Mouse (Mus musculus) heart, adult 2 months (tissue): Measurements from ENCODE around the gene Tsr3. TPM values are rescaled to one million over a fixed set of nuclear protein-coding genes. Genes with fewer than 3 reads are reported as not detected.

Source experiments
- DNase-seq, 2 experiments: peaks; one replicate each; pipeline ENCODE4 v3.0.0; 2021
- H3K27ac ChIP-seq: fragments of 200-600 bp; 2 replicates; pipeline ENCODE4 v1.8.1; 2022
- H3K27me3 ChIP-seq: fragments of 200-500 bp; 2 replicates; pipeline ENCODE4 v1.6.1; 2012; ENCODE audit warnings: mild to moderate bottlenecking, low read length, inconsistent platforms, mixed read lengths; ENCODE audit not compliant: control insufficient read depth, insufficient read depth
- H3K36me3 ChIP-seq: fragments of 200-500 bp; 2 replicates; pipeline ENCODE4 v1.6.1; 2012; ENCODE audit warnings: low read length, inconsistent platforms; ENCODE audit not compliant: control insufficient read depth, insufficient read depth
- H3K4me1 ChIP-seq: fragments of 200-500 bp; 2 replicates; pipeline ENCODE4 v1.6.1; 2011; ENCODE audit warnings: low read length; ENCODE audit not compliant: control insufficient read depth, insufficient read depth
- H3K4me3 ChIP-seq: fragments of 200-600 bp; 2 replicates; pipeline ENCODE4 v1.8.1; 2022
- H3K79me2 ChIP-seq: fragments of 200-500 bp; replicated peaks from 2 replicates; pipeline ENCODE4 v1.6.1; 2012; ENCODE audit warnings: mild to moderate bottlenecking, inconsistent platforms, low read length, moderate library complexity, mixed read lengths; ENCODE audit not compliant: control insufficient read depth, insufficient read depth
- H3K9ac ChIP-seq: fragments of 200-500 bp; 2 replicates; pipeline ENCODE4 v1.6.1; 2012; ENCODE audit warnings: low read depth, mild to moderate bottlenecking, control low read depth, inconsistent platforms, low read length, mixed read lengths
- CTCF ChIP-seq: fragments of 200-600 bp; IDR thresholded peaks from 2 replicates; pipeline ENCODE4 v1.8.1; 2022; ENCODE audit warnings: antibody characterized with exemption, mild to moderate bottlenecking, moderate library complexity
- EP300 ChIP-seq: fragments of 200-500 bp; IDR thresholded peaks from 2 replicates; pipeline ENCODE4 v1.6.1; 2011; ENCODE audit warnings: low read depth, low read length, control low read depth; ENCODE audit not compliant: insufficient read depth
- POLR2A ChIP-seq: fragments of 200-500 bp; IDR thresholded peaks from 2 replicates; pipeline ENCODE4 v1.6.1; 2011; ENCODE audit warnings: mild to moderate bottlenecking, low read depth, low read length, control low read depth; ENCODE audit not compliant: insufficient read depth
- WGBS: fragments of 180-500 bp; shearing (Covaris S2); methylation state at CpG from one replicate; pipeline ENCODE4 v1.1.7; 2018; 5-methylcytosine and 5-hydroxymethylcytosine counted together
- intact Hi-C: fragments of 180-260 bp; cut with DNase I; formaldehyde crosslinking; loops from one replicate; pipeline ENCODE4 v1.15.1; 2025
- polyA plus RNA-seq: library from polyadenylated mRNA; depleted of rRNA; stranded (reverse); fragments of >200 nt; gene quantifications from 2 replicates; pipeline ENCODE4 v1.2.3, GENCODE M21; 2012
- total RNA-seq, 2 experiments: library from RNA; stranded (reverse); gene quantifications; 2 replicates each; pipeline ENCODE4 v1.2.3; 2021

Gene Tsr3
- total and polyA plus RNA-seq, 3 experiments, result 6.9 to 8.2 (median 7.1) TPM

GRCm38 (mm10) chr17:25253760-25254159, 13.8 kb downstream of the Tsr3 start:
- no peaks in the 10 kb centered on the region for H3K4me1 ChIP-seq
- 37% methylated on average over 10 of the region's 10 CpGs for WGBS
- intact Hi-C loops, result no loop called here

DNA sequence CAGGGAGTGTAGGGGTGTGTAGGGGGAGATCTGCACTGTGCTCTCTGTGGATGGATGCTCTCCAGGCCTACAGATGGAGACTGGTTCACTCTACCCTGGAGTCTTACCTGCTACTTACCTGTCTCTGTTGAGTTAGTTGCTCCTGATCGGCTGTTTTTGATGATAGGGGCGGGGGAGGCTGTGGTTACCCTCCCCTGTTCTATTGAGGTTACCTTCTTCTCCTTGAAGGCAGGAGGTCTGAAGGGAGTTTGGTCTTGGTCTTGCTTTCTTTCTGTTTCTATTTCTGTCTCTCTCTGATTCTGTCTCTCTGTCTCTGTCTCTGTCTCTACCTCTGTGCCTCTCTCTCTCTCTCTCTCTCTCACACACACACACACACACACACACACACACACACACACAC, 15.1 kb downstream of the Tsr3 start:
- intact Hi-C loops, result no loop called here
- H3K79me2 ChIP-seq, result no peaks in the 10 kb centered on the region
- no peak for DNase-seq
- no peaks in the 10 kb centered on the region for H3K36me3 ChIP-seq
- WGBS, result 67% methylated on average over 2 of the region's 2 CpGs
- no peak overlapping the region for H3K4me3 ChIP-seq
- peaks cover 7% of the 10 kb centered on the region; the same call in 1 of the 2 replicates for H3K27me3 ChIP-seq
- no peak overlapping the region for H3K27ac ChIP-seq
- no peaks in the 10 kb centered on the region for H3K4me1 ChIP-seq
- no peak for TF ChIP-seq CTCF
- no peak for TF ChIP-seq POLR2A
- no peak for TF ChIP-seq EP300
- no peak overlapping the region for H3K9ac ChIP-seq

More at GRCm38 (mm10) chr17:25253760-25254159, 13.8 kb downstream of the Tsr3 start:
- DNase-seq, result no peak
- H3K79me2 ChIP-seq, result no peaks in the 10 kb centered on the region
- H3K27ac ChIP-seq, result no peak overlapping the region
- no peak overlapping the region for H3K4me3 ChIP-seq
- no peak overlapping the region for H3K9ac ChIP-seq
- peaks cover 7% of the 10 kb centered on the region; the same call in 1 of the 2 replicates for H3K27me3 ChIP-seq
- no peaks in the 10 kb centered on the region for H3K36me3 ChIP-seq
- no peak for TF ChIP-seq CTCF
- no peak for TF ChIP-seq EP300
- no peak for TF ChIP-seq POLR2A

- Histone ChIP-seq H3K79me2 (no peaks in the 10 kb centered on the region), H3K4me3 (no peak within 1 kb of the TSS), H3K27ac (no peak within 1 kb of the TSS), H3K9ac (no peak within 1 kb of the TSS), H3K36me3 (no peaks in the 10 kb centered on the region), H3K27me3 (peaks cover 7% of the 10 kb centered on the region; the same call in 1 of the 2 replicates), H3K4me1 (no peaks in the 10 kb centered on the region)
- WGBS, result 5% methylated on average over 35 of the region's 35 CpGs
- DNase-seq, result peak in 1 of 2 experiments; percentile 23
- TF ChIP-seq POLR2A (no peak), CTCF (no peak)
- intact Hi-C loops, result no loop called here
Observed at GRCm38 (mm10) chr17:25256140-25256754, 16.3 kb downstream of the Tsr3 start, which contains the start of gene Baiap3. Gene Baiap3, minus strand, starts transcription at chr17:25256364.

- no peaks in the 10 kb centered on the region for H3K36me3 ChIP-seq
- H3K4me1 ChIP-seq, result no peaks in the 10 kb centered on the region
- no peak for DNase-seq
- intact Hi-C loops, result no loop called here
- TF ChIP-seq EP300 (no peak), POLR2A (no peak), CTCF (no peak)
- no peak overlapping the region for H3K27ac ChIP-seq
- peaks cover 7% of the 10 kb centered on the region; the same call in 1 of the 2 replicates for H3K27me3 ChIP-seq
- H3K9ac ChIP-seq, result no peak overlapping the region
- WGBS, result 49% methylated on average over 6 of the region's 6 CpGs
- no peak overlapping the region for H3K4me3 ChIP-seq
- H3K79me2 ChIP-seq, result no peaks in the 10 kb centered on the region
Observed at GRCm38 (mm10) chr17:25257804-25258261, 17.9 kb downstream of the Tsr3 start.

DNA sequence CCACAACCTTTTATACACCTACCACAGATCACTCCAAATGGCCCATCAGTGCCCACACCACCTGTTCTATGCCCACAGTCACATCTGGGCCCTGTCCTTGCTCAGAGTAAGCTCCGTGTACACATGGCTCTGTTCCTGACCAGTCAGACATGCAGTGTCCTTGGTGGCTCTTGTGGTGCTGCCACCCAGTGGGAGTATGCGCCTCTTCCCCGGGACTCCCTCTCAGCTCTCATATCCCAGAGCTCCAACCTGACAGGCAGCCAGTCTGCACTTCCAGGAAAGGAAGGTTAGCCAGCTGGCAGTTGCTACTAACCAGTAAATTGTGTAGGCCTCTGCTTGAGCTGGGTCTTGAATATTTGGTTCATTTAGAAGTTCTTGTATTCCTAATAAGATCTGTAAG, 24.5 kb downstream of the Tsr3 start:
- 36% methylated on average over 3 of the region's 3 CpGs for WGBS
- H3K36me3 ChIP-seq, result peaks cover 3% of the 10 kb centered on the region
- no peaks in the 10 kb centered on the region for H3K4me1 ChIP-seq
- TF ChIP-seq EP300 (no peak), CTCF (peak; percentile 69)
- H3K27ac ChIP-seq, result no peak overlapping the region
- DNase-seq, result peak; percentile 53 to 71
- H3K79me2 ChIP-seq, result no peaks in the 10 kb centered on the region; the same call in 1 of the 2 replicates
- H3K9ac ChIP-seq, result no peak overlapping the region
- intact Hi-C loops, result no loop called here
- no peak overlapping the region for H3K4me3 ChIP-seq
- no peaks in the 10 kb centered on the region for H3K27me3 ChIP-seq

GRCm38 (mm10) chr17:25270795-25271335, 30.9 kb downstream of the Tsr3 start:
- H3K4me3 ChIP-seq, result no peak overlapping the region
- peaks cover 20% of the 10 kb centered on the region for H3K4me1 ChIP-seq
- no peak overlapping the region for H3K27ac ChIP-seq
- H3K79me2 ChIP-seq, result peaks cover 6% of the 10 kb centered on the region
- no peak for DNase-seq
- H3K27me3 ChIP-seq, result no peaks in the 10 kb centered on the region
- no peaks in the 10 kb centered on the region; the same call in none of the 2 replicates for H3K36me3 ChIP-seq
- WGBS, result 18% methylated on average over 2 of the region's 2 CpGs
- TF ChIP-seq POLR2A, result no peak
- TF ChIP-seq CTCF, result no peak
- no peak for TF ChIP-seq EP300
- no peak overlapping the region for H3K9ac ChIP-seq
- intact Hi-C loops, result loop anchor here (5.0 kb wide), 4 partner anchors 139 to 334 kb away; partner anchors contain the start of genes Clcn7, Cramp1l, Ift140 and Mapk8ip3
